Mouse (Mus musculus) gastrocnemius, postnatal 10 days (tissue): ENCODE results near the gene Il10. TPM values are rescaled to one million over a fixed set of nuclear protein-coding genes. Genes with fewer than 3 reads are reported as not detected.

Experiments used
- DNase-seq: peaks from one replicate; pipeline ENCODE4 v3.0.0; 2021; ENCODE audit warnings: mixed read lengths
- long read RNA-seq, 2 experiments: library from polyadenylated mRNA; stranded (forward); transcript quantifications; one replicate each; pipeline ENCODE4 v2.0.0; 2021
- total RNA-seq, 2 experiments: library from RNA; stranded (reverse); gene quantifications; 2 replicates each; pipeline ENCODE4 v1.2.3; 2021

Il10 gene
- not detected for total RNA-seq
- long read RNA-seq, experiment 1, result 0 reads
- long read RNA-seq, experiment 2, result 0 reads

DNA sequence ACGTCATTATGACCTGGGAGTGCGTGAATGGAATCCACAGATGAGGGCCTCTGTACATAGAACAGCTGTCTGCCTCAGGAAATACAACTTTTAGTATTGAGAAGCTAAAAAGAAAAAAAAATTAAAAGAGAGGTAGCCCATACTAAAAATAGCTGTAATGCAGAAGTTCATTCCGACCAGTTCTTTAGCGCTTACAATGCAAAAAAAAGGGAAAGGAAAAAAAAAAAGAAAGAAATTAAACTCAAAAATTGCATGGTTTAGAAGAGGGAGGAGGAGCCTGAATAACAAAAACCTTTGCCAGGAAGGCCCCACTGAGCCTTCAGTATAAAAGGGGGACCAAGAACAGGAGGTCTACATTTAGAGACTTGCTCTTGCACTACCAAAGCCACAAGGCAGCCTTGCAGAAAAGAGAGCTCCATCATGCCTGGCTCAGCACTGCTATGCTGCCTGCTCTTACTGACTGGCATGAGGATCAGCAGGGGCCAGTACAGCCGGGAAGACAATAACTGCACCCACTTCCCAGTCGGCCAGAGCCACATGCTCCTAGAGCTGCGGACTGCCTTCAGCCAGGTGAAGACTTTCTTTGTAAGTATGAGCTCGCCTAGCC, at the start of gene Il10:
Il10 (plus strand) TSS at position 354 of the 607 bp plus-strand sequence.
- DNase-seq, result no peak

DNA sequence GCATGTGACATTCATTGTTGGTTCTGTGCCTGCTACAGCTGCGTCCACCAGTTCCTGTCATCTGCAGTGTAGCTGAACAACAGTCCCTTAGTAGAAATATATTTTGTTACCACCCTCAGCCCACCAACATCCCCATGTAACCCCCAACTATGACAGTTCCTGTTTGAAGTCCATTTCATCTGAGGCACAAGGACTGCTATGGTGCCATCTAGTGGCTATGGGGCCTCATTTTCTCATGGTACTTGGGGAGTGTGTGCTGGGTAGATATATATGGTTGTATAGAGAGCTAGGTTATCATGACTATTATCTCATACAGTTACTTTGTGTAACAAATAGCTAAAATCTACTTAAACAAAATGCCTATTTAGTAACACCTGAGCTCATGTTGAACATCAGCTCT, 40.2 kb upstream of the Il10 start:
- DNase-seq, result peak; percentile 31

- DNase-seq, result no peak
Measured at GRCm38 (mm10) chr1:130984441-130984840, 35.2 kb upstream of the Il10 start.

DNA sequence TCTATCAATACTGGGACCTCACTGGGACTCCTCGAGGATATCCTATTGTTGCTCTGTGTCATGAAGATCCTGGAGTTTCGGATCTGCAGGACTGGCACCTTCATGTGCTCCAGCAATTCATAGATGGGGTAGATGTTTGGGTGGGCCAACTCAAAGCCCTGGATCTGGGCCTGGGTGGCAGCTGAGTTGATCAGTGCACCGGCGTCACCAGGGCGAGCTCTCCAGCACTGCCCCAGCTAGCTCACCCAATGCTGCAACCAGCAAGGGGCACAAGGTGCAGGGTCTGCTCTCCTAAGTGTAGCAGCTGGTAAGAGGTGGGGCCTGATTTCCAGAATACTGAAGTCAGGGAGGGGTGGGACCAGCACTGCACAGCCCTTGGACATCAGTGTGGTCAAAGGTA, 32.6 kb upstream of the Il10 start:
- no peak for DNase-seq

GRCm38 (mm10) chr1:130987418-130987817, 32.2 kb upstream of the Il10 start:
- DNase-seq, result no peak

DNA sequence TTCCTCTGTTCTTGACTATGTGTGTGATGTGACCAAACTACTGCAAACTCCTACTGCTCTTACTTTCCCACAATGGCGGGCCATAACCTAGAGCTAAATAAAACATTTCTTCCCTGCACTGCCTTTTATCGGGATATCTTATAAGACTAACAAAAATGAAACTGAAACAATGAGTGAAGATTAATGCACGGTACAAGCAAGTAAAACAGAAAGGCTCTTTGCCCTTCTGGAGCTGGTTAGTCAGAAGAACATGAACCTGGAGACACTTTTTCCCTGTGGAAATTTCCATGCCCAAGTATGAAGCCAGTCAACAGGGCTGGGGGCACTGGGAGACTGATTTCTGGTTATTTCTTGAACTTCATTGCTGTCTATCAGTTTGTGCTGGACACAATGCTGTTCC, 30.3 kb upstream of the Il10 start:
- no peak for DNase-seq

GRCm38 (mm10) chr1:130990448-130990847, 29.2 kb upstream of the Il10 start:
- no peak for DNase-seq

DNA sequence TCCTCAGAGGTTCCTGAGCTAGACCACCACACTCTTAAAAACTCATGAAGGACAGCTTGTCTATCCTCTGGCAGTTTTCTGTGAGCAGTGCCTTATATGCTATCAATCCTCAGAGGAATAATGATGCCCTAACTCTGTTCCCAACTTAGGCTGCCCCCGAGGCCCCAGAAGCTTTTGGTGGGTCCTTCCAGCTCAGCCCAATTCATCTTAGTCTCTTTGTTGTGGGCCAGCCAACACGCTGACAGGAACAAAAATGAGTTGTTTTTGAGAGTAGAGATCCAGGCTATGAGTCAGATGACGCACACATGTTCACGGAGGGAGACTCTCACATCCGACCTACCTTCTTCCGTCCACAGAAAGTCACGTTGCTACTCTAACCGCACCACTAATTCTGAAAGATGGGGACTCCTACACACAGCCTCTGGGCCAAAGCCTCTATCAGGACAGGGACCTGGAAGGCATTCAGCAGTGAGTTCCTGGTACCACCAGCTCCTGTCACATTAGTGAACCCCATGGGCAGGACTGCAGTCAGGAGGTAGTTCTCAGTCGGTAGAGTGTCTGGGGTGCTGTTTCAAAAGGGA, 26.0 kb upstream of the Il10 start:
- DNase-seq, result no peak

GRCm38 (mm10) chr1:130995515-130995914, 24.1 kb upstream of the Il10 start:
- DNase-seq, result no peak

- DNase-seq, result no peak
Measured at GRCm38 (mm10) chr1:130996356-130996755, 23.3 kb upstream of the Il10 start.

DNA sequence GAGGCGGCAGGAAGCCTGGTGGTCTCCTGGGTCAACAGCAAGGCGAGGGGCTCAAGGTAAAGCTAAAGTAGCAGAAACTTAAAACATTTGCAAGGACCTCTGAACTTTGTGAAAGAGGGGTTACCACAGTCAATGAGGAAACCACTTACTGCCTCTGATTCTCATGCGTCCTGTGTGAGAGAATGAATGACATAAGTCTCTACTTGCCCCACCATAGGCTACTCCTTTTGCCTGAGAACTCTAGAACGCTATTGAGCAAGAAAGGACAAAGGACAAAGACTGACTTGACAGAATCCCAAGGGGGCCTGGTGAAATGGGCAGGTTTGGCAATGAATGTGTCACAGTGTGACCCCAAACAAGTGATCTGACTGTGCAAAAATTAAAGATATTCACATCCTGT, 22.2 kb upstream of the Il10 start:
- no peak for DNase-seq

DNA sequence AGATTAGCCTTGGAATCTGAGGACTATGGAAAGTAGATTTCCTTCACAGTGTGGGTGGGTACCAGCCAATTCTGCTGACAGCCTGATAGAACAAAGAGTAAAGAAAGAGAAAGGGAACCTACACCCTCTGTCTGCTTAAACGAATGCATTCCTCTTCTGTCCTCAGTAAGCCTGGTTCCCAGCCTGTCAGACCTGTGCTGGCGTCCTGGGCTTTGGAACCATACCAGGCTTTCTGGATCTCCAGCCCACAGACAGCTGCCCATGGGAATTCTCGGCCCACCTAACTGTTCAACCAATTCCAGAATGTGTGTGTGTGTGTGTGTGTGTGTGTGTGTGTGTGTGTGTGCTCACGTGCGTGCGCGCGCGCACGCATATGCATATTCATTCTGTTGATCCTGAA, 21.3 kb upstream of the Il10 start:
- DNase-seq, result no peak

- DNase-seq, result no peak
Measured at GRCm38 (mm10) chr1:130999708-131000107, 19.9 kb upstream of the Il10 start.

DNA sequence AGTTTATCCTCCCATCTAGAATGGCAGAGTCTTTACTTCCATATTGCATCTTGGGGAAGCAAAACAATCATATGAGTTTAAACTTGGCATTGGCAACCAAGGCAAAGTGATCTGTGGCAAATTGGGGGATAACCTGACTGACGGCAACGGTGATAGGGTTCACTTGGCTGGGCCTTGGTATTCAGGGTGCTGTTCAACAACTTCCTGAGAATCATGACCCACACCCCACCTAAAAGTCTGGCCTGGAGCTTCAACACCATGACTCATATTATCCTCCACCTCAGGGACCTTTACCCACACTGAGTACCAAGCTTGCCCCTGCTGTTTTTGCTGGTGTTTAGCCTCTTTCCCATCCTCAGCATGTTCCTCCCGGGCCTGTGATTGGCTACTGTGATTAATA, 19.3 kb upstream of the Il10 start:
- no peak for DNase-seq

DNA sequence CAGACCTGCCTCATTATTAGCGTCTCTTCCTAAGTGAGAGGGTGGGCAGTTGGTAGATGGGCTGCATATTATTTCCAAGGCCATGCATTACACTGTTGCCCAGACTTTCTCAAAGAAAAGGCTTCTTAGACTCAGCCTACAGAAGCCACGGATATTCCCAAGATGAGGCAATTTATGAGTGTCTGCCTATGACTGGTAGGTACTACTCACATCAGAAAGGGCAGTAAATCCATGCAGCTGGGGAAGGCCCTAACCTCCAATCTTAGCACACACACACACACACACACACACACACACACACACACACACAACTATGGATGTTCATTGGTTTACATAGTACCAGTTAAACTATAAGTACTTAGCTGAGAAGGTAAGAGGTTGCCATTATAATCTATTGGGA, 17.1 kb upstream of the Il10 start:
- no peak for DNase-seq

GRCm38 (mm10) chr1:131003037-131003922, 16.4 kb upstream of the Il10 start:
- DNase-seq, result no peak

- DNase-seq, result no peak
Measured at GRCm38 (mm10) chr1:131006069-131006468, 13.6 kb upstream of the Il10 start.

GRCm38 (mm10) chr1:131010201-131011153, 9.2 kb upstream of the Il10 start:
- no peak for DNase-seq

- DNase-seq, result no peak
Measured at GRCm38 (mm10) chr1:131012494-131012893, 7.2 kb upstream of the Il10 start.

- DNase-seq, result no peak
Measured at GRCm38 (mm10) chr1:131013926-131014325, 5.7 kb upstream of the Il10 start.

- DNase-seq, result no peak
Measured at GRCm38 (mm10) chr1:131015281-131015680, 4.4 kb upstream of the Il10 start.

DNA sequence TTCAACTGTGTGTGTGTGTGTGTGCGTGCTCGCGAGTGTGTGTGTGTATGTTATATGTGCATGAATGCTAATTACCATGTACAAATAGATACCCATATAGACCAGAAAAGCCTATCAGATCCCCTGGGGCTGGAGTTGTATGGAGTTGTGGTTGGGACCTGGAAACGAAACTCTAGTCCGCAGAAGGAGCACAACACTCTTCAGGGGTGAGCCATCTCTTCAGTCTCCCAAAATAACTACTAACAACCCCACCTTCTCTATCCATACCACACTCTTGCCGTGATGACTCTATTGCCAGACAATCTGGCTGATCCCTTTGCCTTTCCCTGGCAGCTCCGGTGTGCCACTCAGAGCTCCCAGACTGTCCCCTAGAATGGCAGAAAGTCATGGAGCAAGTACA, 3.8 kb upstream of the Il10 start:
- DNase-seq, result no peak
